Mouse (Mus musculus): ENCODE data around the gene Kcnh2.

Kcnh2 gene

DNA sequence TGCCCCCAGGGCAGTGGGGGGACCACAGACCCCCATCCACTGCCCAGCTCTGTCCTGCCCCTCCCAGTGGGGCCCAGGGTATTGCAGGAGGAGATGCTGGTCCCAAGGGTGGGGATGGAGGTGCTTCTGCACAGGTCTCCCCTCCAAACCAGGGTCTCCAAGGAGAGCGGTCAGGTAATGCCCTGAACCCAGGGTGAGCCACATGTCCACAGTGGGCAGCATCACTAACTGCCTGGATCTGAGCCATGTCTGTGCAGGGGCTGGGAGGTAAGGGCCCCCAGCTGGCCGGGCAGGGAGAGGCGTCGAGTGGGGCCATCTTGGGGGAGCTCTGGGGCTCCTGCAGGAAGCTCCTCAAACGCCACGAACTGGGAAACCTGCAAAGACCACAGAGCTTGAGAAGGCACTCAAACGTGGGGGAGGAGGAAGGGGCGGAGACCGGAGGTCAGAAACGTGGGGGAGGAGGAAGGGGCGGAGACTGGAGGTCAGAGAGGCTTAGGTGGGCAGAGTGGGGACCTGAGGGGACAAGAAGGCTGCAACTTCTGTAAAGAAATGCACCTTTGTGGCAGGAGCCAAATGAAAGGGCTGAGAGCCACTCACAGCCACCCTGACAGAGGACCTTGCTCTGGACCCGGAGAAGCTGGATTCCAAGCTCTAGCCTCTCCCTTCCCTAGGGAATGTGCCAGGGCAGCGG, 31.5 kb downstream of the Kcnh2 start:
- no peak for DNase-seq (ENCODE audit: low spot score)

DNA sequence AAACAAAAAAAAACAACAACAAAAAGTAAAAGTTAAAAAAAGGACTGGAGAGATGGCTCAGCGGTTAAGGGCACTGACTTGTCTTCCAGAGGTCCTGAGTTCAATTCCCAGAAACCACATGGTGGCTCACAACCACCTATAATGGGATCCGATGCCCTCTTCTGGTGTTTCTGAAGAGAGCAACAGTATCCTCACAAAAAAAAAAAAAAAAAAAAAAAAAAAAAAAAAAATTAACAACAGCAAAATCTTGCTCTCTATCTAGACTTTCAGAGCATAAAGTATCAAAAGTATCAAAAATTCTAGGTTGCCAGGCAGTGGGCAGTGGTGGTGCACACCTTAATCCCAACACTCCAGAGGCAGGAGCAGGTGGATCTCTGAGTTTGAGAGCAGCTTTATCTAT, 42.2 kb downstream of the Kcnh2 start:
- DNase-seq (ENCODE audit: low spot score): no peak

DNA sequence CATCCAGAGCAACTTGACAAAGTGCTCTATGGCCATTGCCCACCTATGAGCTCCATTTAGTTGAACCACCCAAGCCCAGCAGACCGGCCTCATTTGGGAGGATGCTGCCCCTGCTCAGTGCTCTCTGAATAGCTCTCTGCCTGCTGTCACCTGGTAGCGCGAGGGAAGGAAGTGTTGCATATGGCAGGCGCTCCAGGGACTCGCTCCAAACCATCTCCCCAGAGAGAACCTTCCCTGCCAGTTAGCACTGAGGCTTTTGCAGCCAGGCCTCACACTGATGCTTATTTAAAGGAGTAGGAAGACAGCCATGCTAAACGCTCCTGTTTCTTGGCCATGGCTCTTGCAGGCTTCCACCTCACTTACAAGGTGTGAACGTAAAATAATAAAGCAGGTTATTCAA, 42.8 kb downstream of the Kcnh2 start:
- DNase-seq (ENCODE audit: low spot score): no peak

DNA sequence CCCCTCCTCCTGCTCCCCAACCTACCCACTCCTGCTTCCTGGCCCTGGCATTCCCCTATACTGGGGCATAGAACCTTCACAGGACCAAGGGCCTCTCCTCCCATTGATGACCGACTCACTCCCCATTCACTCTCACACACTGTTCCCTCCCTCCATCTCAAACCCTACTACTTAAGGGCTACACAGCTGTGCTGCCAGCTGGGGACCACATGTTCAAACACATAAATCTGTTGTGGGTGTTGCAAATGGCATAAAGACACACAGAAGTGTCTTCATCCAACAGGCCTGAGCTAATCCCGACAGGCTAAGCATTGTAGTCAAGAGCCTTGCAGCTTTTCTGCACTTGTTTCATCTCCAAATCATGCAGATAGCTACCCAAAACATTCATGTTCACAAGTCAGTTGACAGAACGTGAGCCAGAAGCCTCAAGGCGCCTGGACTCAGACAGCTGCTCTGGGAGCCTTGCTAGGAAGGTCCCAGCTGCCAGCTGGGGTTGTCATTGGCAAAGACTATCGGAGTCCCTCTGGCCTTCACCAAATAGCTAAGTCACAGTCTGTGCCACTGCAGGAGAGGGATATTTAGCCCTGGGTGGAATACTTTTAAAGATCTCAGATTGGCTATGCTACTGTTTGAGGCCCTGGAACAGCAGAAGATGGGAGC, 44.2 kb downstream of the Kcnh2 start:
- DNase-seq (ENCODE audit: low spot score): no peak

DNA sequence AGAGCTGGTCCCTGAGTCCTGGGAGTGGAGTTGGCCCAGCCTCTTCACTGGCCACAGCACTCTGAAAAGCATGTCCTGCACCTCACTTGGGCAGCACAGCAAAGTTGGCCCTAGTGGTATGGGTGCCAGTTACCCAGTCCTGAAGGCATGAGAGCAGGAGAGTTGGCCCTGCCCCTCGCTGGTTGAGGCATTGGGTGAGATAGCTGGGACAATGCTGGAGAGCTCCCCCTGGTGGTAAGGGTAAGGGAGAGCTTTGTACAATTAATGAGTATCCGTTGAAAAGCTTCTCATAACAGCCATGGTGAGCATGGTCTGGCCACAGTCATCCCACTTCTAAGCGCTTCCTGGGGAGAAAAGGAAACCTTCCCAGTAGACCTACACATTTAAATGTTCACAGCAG, 48.2 kb downstream of the Kcnh2 start:
- peak; percentile 23 for DNase-seq (ENCODE audit: low spot score)

DNA sequence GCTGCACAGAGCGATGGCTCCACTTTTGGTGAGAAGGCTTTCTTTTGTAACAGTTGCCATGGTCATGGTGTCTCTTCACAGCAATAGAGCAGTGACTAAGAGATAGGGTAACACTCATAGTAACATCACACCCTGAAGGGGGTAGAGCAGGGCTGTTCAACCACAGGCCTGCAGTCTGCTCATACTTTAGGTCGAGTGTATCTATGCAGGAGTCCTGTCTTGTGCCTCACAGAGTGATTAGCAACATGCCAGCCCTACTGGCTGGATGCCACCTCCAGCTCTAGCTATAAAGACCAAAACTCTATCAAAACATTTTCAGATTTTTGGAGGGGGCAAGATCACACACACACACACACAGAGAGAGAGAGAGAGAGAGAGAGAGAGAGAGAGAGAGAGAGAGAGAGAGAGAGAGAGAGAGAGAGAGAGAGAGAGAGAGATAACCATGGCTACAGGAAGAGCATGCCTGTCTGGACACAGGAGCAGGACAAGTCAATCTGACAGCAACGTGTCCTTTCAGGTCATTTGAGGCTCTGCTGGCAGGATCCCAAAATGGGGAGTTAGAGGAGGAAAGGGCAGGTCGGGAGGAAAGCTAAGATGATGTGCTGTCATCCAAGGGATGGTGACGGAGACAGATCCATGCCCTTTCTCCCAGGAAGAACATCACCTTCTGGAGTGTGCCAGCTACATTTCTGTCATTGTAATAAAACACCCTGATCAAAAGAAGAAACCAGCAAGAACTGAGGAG, 51.4 kb downstream of the Kcnh2 start:
- DNase-seq (ENCODE audit: low spot score): no peak

DNA sequence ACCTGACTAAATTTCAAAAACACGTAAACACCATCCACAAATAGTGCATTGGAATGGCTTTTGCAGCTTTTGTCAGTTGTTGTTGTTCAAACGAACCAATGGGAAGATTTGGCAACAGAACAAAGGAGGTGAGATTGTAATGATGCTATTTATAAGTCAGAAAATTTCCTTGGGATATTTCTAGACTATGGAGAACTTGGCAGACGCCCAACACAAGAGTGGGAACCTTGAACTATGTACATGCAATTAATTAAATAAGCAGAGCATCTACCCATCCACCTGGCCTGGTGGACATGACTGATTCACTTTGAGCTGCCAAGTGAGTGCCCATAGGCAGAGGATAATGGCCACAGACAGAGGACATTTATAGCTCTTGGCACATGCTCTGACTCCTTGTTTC, 59.5 kb downstream of the Kcnh2 start:
- no peak for DNase-seq (ENCODE audit: low spot score)

DNA sequence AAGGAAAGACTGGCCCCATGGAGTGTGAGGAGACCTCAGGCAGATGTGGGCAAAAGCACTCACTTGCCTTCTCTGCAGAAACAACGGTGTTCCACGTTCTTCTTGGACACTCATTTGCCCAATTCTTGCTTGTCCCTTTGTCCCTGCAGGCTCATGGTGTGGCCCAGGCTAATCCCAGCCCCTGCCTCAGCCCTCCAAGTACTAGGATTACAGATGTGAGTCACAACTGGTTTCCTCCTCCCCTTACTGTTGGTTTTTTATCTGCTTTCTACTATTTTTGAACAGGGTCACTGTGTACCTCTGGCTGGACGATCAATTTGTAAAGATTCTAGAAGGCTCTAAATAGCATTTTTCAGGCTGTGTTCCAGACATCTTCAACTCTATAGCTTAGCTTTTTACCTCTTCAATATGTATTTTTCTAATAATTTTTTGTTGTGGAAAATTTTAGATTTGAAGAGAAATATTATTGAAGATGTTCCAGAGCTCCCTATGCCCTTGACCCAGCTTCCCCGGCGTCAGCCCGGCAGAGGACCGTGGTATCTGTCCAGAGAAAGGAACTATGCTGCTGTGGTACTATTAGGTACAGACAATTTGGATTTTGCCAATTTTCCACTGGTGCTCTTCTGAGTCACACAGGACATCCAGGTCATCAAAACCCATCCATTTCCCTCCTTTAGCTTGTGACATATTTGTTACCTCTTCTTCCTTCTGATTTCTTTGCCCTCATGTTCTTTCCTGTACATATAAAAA, 65.0 kb downstream of the Kcnh2 start:
- DNase-seq (ENCODE audit: low spot score): no peak

DNA sequence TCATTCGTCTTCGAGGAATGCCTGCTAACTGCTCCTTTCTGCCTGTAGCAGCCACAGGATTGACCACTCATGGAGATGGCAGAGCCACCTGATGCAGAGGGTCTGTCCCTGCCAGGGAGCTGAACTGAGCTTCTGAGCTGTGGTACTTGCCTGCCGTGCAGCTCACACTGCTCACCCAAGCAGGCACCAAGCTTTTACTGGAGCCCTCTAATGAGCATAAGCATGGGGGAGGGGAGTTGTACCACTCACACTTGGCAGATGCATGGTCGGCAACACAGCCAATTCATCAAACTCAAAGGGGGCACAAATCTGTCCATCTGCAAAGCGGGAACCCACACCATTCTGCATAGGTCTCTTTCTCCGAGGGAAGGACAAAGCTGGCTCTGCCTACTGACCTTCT, 67.3 kb downstream of the Kcnh2 start:
- DNase-seq (ENCODE audit: low spot score): no peak

DNA sequence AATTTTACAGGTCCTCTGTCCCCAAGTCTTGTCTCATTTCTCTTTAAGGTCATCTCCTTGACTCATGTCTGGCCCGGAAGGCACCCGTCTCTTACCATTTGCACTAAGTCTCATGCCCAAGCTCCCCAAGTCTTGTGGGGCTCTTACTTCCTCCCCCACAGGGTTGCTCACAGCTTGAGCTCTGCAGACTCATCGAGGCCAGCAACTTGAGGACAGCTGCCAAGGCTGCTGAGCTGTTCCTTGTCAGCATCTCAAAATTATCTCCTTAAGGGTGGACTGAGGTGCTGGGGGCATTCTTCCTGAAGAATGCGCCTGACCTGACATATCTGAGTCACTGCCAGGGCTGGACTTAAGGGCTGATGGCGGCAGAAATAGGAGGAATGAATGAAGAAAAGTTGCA, 68.2 kb downstream of the Kcnh2 start:
- DNase-seq (ENCODE audit: low spot score): no peak

DNA sequence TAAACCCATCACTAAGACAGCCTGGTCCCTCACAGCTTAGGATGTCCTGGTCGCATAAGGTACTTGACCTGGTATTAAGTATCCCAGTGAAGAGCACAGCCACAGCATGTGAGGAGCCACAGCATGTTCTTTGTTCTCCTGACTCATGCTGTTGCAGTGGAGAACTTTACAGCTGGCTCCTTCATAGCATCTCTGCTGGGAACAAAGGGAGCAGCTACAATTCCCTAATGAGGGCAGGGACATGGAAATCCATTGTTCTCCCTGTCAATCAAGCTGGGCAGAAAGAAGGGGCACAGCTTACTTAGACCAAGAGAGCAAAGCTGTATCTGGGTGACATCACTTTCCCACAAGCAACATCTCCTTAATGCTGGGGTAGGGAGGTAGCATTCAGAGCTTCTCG, 70.9 kb downstream of the Kcnh2 start:
- no peak for DNase-seq (ENCODE audit: low spot score)

DNA sequence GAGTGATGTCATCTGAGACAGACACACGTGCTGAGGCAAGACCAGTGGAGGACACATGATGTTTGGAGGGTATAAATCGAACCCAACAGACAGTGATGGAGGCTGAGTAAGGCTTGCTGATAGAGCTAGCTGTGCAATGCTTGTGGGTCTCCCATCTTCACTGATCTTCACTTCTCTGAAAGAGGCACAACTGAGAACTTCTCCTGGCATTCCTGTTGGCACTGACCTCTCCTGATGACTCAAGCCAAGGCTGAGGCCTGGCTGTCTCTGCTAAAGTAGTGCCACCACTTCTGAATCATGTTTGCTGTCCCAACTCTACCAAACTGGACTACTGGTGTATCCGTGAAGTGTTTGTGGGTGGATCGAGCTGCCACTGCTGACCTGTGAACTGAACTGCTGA, 71.9 kb downstream of the Kcnh2 start:
- DNase-seq (ENCODE audit: low spot score): no peak

DNA sequence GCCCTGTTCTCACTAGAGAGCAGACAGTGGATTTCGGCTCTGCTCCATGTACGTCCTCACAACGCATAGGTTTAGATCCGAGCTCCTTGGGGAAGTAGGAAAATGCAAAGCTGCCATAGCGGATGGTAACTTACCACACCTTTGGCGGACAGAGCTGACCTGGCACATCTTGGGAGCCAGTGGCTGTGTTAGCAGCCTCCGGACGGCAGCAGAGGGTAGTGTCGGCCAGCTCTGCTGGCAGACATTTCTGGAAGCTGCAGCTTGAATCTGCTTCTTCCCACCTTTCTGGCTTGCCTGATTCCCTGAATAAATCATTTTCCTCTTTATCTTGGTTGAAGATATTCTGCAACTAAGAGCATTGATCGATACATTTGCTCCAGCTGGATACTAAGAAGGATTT, 73.2 kb downstream of the Kcnh2 start:
- DNase-seq (ENCODE audit: low spot score): no peak

DNA sequence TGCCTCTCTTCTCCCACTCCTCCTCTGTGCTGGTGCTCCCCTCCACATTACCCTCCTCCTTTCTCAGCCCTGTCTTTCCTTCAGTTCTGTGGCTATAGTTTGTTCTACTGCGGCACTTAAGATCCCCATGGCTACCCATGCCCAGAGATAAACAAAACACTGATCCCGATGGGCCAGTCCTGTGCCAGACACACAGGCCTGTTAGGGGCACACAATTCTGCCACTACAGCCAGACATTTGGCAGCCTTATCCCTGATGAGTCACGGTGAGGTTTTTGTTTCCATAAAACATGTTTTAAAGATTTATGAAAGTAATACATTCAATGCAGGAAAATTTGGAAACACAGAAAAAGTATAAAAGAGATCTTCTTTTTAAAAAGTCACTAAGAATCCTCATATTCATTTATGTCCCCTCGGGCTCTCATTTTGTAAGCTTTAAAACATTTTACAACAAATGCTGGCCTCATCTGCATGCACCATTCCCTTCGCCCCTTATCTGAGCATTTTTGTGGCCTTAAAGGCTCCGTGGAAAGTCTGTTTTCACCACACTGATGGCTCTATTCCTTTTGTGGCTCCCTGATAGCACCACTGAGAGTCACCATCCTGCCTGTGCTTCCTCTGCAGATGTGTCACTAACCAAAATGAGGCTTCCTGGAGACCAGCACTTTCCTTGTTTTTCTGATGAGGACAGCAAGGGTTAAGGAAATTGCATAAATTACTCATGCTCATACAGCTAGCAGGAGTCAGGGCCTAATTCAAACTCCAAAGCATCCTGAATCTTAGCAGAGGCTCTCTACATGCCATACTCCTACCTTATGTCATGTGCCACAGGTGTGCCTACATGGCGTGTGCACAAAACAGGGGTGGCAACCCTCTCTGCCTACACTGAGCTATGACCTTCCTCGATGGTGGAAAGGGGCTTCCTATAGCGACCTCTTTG, 77.5 kb downstream of the Kcnh2 start:
- no peak for DNase-seq (ENCODE audit: low spot score)

DNA sequence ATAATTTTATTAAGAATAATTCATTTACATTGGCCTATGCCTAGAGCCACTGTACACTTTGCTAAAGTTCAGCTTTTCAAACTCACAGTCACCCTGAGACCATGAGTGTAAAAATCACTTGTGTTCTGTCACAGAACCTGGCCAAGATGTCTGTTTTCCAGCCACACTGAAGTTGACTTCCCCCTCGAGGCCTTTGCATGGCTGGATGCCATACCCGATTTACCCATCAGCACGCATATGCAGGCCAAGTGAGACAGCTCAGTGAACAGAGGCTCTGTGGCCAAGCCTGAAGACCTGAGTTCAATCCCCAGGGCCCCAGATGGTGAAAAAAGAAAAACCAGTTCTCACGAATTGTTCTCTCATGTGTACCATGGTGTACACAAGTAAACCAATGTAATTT, 80.5 kb downstream of the Kcnh2 start:
- DNase-seq (ENCODE audit: low spot score): no peak
